Mouse (Mus musculus) CH12.LX (cell line): ENCODE measurements at regions not wholly inside any gene's neighbourhood (a gene's known extent, or its start where the extent isn't known, plus 50 kb on each side); places are given as distances from the start of the nearest gene placed in this dataset.

Source experiments
- DNase-seq: peaks from one replicate; pipeline ENCODE4 v3.0.0-alpha.2; 2013; ENCODE audit errors: extremely low read depth
- H3K27ac ChIP-seq: 2 replicates; pipeline ENCODE4 v1.5.1; 2012; ENCODE audit warnings: low read depth, mild to moderate bottlenecking, control low read depth, moderate library complexity; ENCODE audit not compliant: insufficient read depth
- H3K27me3 ChIP-seq: replicated peaks from 2 replicates; pipeline ENCODE3; 2012; ENCODE audit warnings: inconsistent platforms
- H3K36me3 ChIP-seq, 2 experiments: replicated peaks in 1 of 2; 2 replicates each; pipeline versions ENCODE3 to v1.6.1; 2012; ENCODE audit warnings: inconsistent platforms in 1 of 2, low read length in 1 of 2, mild to moderate bottlenecking in 1 of 2, mixed read lengths in 1 of 2, moderate library complexity in 1 of 2; ENCODE audit not compliant: control insufficient read depth in 1 of 2, insufficient read depth in 1 of 2
- H3K4me1 ChIP-seq, 2 experiments: 2 replicates each; pipeline ENCODE4 v1.6.1; 2012; ENCODE audit warnings: inconsistent platforms in 1 of 2, moderate library complexity in 1 of 2; ENCODE audit not compliant: insufficient read depth in 2 of 2, control insufficient read depth in 1 of 2
- H3K4me2 ChIP-seq: 2 replicates; pipeline ENCODE4 v1.6.1; 2012; ENCODE audit warnings: low read depth, mild to moderate bottlenecking, control low read depth; ENCODE audit not compliant: poor library complexity, insufficient read depth, severe bottlenecking
- H3K4me3 ChIP-seq, 3 experiments: fragments of 150-350 bp in 1 of 3; sonication (generic) in 1 of 3; replicated peaks in 1 of 3; 2 replicates each; pipeline versions ENCODE3 to v1.5.1; 2011 to 2012; ENCODE audit warnings: low read depth in 2 of 3, low read length in 2 of 3, mild to moderate bottlenecking in 2 of 3, moderate library complexity in 2 of 3, control low read depth in 1 of 3, improper control_type of control experiment in 1 of 3, inconsistent platforms in 1 of 3, mixed read lengths in 1 of 3; ENCODE audit not compliant: poor library complexity in 1 of 3
- H3K79me2 ChIP-seq: replicated peaks from 2 replicates; pipeline ENCODE4 v1.6.1; 2012; ENCODE audit warnings: mild to moderate bottlenecking, moderate library complexity; ENCODE audit not compliant: control insufficient read depth, poor library complexity, insufficient read depth, severe bottlenecking; ENCODE audit errors: extremely low read depth
- H3K9ac ChIP-seq: 2 replicates; pipeline ENCODE4 v1.6.1; 2012; ENCODE audit warnings: low read depth, mild to moderate bottlenecking, control low read depth, moderate library complexity; ENCODE audit not compliant: insufficient read depth
- H3K9me3 ChIP-seq: replicated peaks from 2 replicates; pipeline ENCODE3; 2012; ENCODE audit warnings: low read length, inconsistent platforms, mixed read lengths
- CTCF ChIP-seq, 2 experiments: IDR thresholded peaks in 1 of 2; conservative IDR thresholded peaks in 1 of 2; 2 replicates each; pipeline ENCODE4 v1.5.1; 2011 to 2012; ENCODE audit warnings: low read depth in 2 of 2, low read length in 2 of 2, improper control_type of control experiment in 1 of 2, inconsistent platforms in 1 of 2, mild to moderate bottlenecking in 1 of 2, moderate library complexity in 1 of 2
- E2F4 ChIP-seq: IDR thresholded peaks from 2 replicates; pipeline ENCODE4 v1.6.1; 2011; ENCODE audit warnings: low read depth, low read length, improper control_type of control experiment; ENCODE audit not compliant: insufficient replicate concordance
- GABPA ChIP-seq: IDR thresholded peaks from 2 replicates; pipeline ENCODE4 v1.6.1; 2012; ENCODE audit warnings: low read depth, low read length, improper control_type of control experiment, inconsistent platforms; ENCODE audit not compliant: insufficient replicate concordance
- JUN ChIP-seq: IDR thresholded peaks from 2 replicates; pipeline ENCODE4 v1.6.1; 2011; ENCODE audit warnings: low read depth, mild to moderate bottlenecking, low read length, improper control_type of control experiment, moderate library complexity; ENCODE audit not compliant: insufficient read depth
- MAFK ChIP-seq: IDR thresholded peaks from 2 replicates; pipeline ENCODE4 v1.6.1; 2011; ENCODE audit warnings: low read length, improper control_type of control experiment; ENCODE audit not compliant: insufficient replicate concordance
- MYC ChIP-seq: IDR thresholded peaks from 2 replicates; pipeline ENCODE4 v1.6.1; 2011; ENCODE audit warnings: low read depth, mild to moderate bottlenecking, improper control_type of control experiment, low read length
- NELFE ChIP-seq: IDR thresholded peaks from 2 replicates; pipeline ENCODE4 v1.6.1; 2011; ENCODE audit warnings: low read depth, low read length, improper control_type of control experiment
- RAD21 ChIP-seq: IDR thresholded peaks from 2 replicates; pipeline ENCODE4 v1.6.1; 2011; ENCODE audit warnings: low read depth, mild to moderate bottlenecking, low read length, improper control_type of control experiment, moderate library complexity
- RCOR1 ChIP-seq: conservative IDR thresholded peaks from 2 replicates; pipeline ENCODE4 v1.6.1; 2012; ENCODE audit warnings: low read depth, mild to moderate bottlenecking, inconsistent platforms, low read length, improper control_type of control experiment
- SIN3A ChIP-seq: IDR thresholded peaks from 2 replicates; pipeline ENCODE4 v1.6.1; 2012; ENCODE audit warnings: low read length, improper control_type of control experiment, inconsistent platforms
- USF2 ChIP-seq: conservative IDR thresholded peaks from 2 replicates; pipeline ENCODE4 v1.6.1; 2011; ENCODE audit warnings: low read depth, low read length, improper control_type of control experiment
- ZMIZ1 ChIP-seq: IDR thresholded peaks from 2 replicates; pipeline ENCODE4 v1.6.1; 2012; ENCODE audit warnings: low read depth, mild to moderate bottlenecking, inconsistent platforms, low read length, improper control_type of control experiment
- dilution Hi-C: fragments of 300-500 bp; cut with MboI; formaldehyde crosslinking; loops from 2 replicates; pipeline ENCODE4 v1.14.3; 2020; ENCODE audit warnings: low sequenced_read_pairs; ENCODE audit not compliant: extremely low pct_unique_long_range_greater_than_20kb, extremely low pct_ligation_motif_present
- in situ Hi-C: fragments of 300-500 bp; cut with MboI; formaldehyde crosslinking; loops from 3 replicates; pipeline ENCODE4 v1.14.3; 2019; ENCODE audit warnings: low sequenced_read_pairs, low pct_ligation_motif_present, low pct_unique_long_range_greater_than_20kb, mixed read lengths

DNA sequence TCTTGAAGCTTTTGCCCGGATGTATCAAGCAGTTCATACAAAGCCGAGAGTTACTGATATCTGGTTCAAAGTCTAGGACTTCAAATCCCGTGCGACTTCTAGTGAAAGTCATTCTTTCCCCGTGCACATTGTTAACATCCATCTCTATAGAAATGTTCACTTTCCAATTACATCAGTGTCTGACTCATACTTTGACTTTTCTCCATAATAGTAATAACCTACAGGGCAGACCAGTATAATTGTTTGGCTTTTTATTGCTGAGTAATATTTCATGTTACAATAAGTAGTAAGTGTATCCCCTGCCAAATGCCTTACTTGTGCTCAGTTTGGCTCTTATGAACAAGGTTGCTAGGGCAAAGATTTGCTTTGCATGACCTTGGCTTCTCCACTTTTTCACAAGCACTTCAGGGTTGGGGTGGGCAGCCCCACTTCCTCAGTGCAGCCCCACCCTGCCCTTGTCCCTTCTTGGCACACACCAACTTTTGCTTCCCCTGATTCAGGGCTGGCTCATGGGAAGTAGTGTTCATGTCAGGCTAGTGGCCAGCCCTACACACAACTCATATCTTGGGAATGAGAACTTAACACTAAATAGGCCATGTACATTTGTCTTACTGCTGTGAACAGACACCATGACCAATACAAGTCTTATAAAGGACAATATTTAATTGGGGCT lies 229.7 kb downstream of the Ktn1 start:
- Histone ChIP-seq H3K79me2 (no peaks in the 10 kb centered on the region), H3K27ac (no peak overlapping the region), H3K4me1 (no peaks in the 10 kb centered on the region)
- TF ChIP-seq E2F4 (no peak), MAFK (no peak), CTCF (conservative IDR thresholded peaks at IDR 0.05 in 1 of 2, IDR thresholded peaks at IDR 0.05 in 1 of 2; ENCODE audit: low read depth in 2 of 2, low read length in 2 of 2) (no peak), ZMIZ1 (no peak), SIN3A (no peak), USF2 (no peak), GABPA (no peak), NELFE (no peak)
- TF ChIP-seq, all 38 proteins: peak for 0
- DNase-seq: no peak
- Histone ChIP-seq H3K4me2 (no peak overlapping the region), H3K9me3 (no peaks in the 10 kb centered on the region), H3K9ac (no peak overlapping the region), H3K36me3 (no peaks in the 10 kb centered on the region), H3K27me3 (no peaks in the 10 kb centered on the region), H3K4me3 (no peak overlapping the region)
- dilution Hi-C loops: no loop called here
- in situ Hi-C loops: no loop called here

DNA sequence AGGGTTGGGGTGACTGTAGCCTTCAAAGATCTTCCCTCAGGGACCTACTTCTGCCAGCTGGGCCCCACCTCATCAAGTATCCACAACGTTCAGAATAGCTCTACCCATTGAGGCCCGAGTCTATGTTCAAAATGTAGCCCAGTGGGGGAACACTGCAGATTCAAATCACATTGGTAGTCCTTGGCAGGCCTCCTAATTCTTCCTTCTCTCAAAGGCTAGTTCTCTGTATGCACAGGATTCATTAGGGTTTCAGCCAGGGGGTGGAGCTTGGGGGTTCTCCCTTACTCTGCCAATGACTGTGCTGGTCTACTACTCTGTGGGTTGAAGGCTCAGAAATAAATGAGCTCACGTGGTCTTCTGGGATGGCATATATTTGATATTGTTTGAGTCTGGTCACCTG lies 235.3 kb upstream of the Peli2 start:
- no peak overlapping the region for H3K4me2 ChIP-seq
- no peak for DNase-seq
- in situ Hi-C loops (no loop called here), dilution Hi-C loops (no loop called here)
- H3K27me3 ChIP-seq: no peaks in the 10 kb centered on the region
- H3K36me3 ChIP-seq: no peaks in the 10 kb centered on the region
- no peak overlapping the region for H3K4me3 ChIP-seq
- H3K9ac ChIP-seq: no peak overlapping the region
- TF ChIP-seq RAD21 (no peak), JUN (no peak)
- H3K79me2 ChIP-seq: no peaks in the 10 kb centered on the region
- no peaks in the 10 kb centered on the region for H3K4me1 ChIP-seq
- no peaks in the 10 kb centered on the region for H3K9me3 ChIP-seq
- no peak overlapping the region for H3K27ac ChIP-seq

DNA sequence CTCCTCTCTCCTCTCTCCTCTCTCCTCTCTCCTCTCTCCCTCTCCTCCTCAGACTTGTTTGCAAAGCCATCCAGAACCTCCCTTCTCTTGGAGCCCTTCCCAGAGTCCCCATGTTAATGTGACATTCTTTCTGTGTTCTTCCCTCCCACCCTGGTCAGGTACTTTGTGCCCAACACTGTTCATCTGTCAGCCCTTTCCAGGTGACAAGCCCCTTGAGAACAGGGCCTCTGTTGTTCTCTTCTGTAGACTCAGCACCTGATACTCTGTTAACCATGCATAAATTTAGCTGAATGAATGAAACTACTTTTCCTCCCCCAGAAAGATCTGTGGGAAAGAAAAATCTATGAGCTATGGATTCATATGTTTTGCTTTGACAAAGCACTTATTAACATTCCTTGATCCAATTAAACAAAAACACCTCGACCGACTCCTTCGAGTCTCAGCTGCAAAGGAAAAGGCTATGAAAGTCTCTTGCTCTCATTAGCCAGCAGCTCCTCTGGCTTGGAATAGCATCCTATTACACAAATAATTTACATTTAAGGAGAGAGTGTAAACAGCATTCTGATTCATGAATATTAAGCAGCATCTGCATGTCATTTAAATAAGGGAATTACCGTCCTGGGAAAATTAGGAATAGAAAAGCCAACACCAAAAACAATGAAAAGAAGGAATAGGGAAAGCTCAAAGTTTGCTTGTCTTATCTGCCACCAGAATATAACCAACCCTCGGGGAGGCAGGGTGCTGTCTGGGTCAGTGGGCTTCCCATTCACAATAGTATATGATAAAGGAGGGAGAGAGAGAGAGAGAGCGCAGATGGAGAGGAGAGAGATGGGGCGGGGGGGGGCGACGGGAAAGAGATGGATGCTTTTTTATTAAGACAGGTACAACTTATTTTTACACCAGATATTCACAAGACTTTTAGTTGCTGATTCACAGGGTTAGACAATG lies 230.1 kb upstream of the Peli2 start:
- H3K9ac ChIP-seq: no peak overlapping the region
- no peaks in the 10 kb centered on the region for H3K79me2 ChIP-seq
- no peak for TF ChIP-seq RCOR1
- no peak for TF ChIP-seq MYC
- TF ChIP-seq GABPA: no peak
- no peaks in the 10 kb centered on the region for H3K4me1 ChIP-seq
- in situ Hi-C loops: no loop called here
- H3K4me3 ChIP-seq: no peak overlapping the region
- H3K4me2 ChIP-seq: no peak overlapping the region
- peaks cover 1% of the 10 kb centered on the region for H3K27me3 ChIP-seq
- no peaks in the 10 kb centered on the region for H3K36me3 ChIP-seq
- H3K27ac ChIP-seq: no peak overlapping the region
- no peaks in the 10 kb centered on the region for H3K9me3 ChIP-seq
- no peak for DNase-seq
- dilution Hi-C loops: no loop called here
